Mouse (Mus musculus): ENCODE measurements around the gene Crbn.

GRCm38 (mm10) chr6:106840181-106840580, 40.3 kb upstream of the Crbn start:
- TF ChIP-seq CTCF (IDR thresholded peaks at IDR 0.05; ENCODE audit: low read depth) (no peak), EP300 (IDR thresholded peaks at IDR 0.05; ENCODE audit: low read depth) (no peak)
